Mouse (Mus musculus) activated CD4-positive, CD25-positive, alpha-beta regulatory T cell, adult 4 months (primary cell): ENCODE data around the gene Zfyve19. TPM values are rescaled to one million over a fixed set of nuclear protein-coding genes. Genes with fewer than 3 reads are reported as not detected.

ENCODE experiments used
- ATAC-seq: one replicate; pipeline ENCODE4 v1.8.0; 2017
- polyA plus RNA-seq, 2 experiments: library from polyadenylated mRNA; unstranded; fragments of 100-300 nt; shearing (Covaris generic); gene quantifications; one replicate each; pipeline ENCODE4 v1.2.1; 2017

Gene Zfyve19
- 10 to 100 TPM; 31.4 to 44.0 TPM for polyA plus RNA-seq

DNA sequence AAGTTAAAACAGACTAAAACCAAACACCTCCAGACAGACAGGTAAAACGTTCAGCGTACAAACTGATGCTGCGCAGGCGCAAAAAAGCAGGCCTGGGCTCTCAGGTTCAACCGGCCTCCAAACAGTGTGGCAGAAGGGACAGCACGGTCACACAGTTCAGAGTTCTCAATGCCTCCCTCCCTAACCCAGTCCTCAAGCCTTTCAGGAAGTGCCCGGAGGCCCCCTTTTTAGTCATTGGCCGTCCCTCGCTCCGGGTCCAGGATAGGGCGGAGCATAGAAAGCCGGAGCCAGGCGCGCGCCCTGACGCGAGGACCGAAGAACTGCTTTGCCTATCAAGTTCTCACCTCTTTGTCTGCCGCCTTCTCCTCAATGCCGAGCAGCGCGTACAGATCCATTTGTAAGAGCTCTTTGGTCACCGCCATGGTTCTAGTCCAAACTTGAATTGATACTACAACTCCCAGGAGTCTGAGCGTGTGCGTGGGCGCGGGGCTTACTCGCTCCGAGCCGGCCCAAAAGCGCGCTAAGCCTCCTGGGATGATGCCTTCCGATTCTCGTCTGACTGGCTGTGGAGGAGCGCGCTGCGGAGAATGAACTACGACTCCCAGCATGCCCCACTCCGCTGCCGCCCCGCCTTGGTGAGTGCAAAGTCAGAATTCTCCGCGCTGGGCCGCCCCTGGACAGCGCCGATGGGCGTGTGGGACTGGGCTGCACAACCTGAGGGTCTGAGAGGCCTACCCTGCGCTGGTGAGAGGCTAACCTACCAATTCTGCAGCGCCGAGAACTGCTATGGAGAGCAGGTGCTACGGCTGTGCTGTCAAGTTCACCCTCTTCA, at the start of gene Zfyve19, which contains the start of gene Dnajc17:
Gene Zfyve19, plus strand, starts transcription at position 274 of the 832 bp plus-strand sequence.
Gene Dnajc17, minus strand, starts transcription at position 452 of the 832 bp plus-strand sequence.
- ATAC-seq, result peak; percentile 97

DNA sequence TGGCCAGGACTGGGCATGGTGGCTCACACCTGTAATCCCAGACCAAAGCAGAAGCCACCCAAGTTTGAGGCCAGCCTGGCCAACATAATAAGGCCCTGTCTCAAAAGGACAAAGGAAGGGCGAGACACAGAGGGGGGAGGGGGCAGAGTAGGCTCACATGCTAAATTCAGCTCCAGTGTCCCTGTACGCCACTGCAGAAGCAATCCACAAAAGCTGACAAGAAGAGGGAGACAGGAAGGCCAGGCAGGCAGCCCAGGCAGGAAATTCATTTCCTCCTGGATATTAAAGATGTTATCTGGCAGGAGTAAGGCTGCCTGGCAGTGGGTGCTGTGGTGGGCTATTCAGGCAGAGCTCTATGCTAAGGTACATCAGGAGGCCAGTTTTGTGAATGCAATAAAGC, 47.2 kb upstream of the Zfyve19 start:
- no peak for ATAC-seq

- no peak for ATAC-seq
Measured at GRCm38 (mm10) chr2:119163135-119163534, 45.3 kb upstream of the Zfyve19 start.

GRCm38 (mm10) chr2:119163999-119164398, 44.4 kb upstream of the Zfyve19 start:
- ATAC-seq, result no peak

DNA sequence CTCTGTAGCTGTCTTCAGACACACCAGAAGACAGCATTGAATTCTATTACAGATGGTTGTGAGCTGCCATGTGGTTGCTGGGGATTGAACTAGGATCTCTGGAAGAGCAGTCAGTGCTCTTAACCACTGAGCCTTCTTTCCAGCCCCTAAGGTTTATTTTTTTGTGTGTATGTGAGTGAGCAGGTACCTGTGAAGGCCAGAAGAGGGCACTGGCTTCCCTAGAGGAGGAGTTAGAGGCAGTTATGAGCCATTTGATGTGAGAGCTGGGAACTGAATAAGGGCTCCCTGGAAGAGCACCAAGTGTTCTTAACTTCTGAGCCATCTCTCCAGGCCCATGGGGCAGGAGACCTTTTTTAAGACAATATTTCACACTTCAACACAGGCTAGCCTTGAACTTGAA, 43.0 kb upstream of the Zfyve19 start:
- ATAC-seq, result no peak

DNA sequence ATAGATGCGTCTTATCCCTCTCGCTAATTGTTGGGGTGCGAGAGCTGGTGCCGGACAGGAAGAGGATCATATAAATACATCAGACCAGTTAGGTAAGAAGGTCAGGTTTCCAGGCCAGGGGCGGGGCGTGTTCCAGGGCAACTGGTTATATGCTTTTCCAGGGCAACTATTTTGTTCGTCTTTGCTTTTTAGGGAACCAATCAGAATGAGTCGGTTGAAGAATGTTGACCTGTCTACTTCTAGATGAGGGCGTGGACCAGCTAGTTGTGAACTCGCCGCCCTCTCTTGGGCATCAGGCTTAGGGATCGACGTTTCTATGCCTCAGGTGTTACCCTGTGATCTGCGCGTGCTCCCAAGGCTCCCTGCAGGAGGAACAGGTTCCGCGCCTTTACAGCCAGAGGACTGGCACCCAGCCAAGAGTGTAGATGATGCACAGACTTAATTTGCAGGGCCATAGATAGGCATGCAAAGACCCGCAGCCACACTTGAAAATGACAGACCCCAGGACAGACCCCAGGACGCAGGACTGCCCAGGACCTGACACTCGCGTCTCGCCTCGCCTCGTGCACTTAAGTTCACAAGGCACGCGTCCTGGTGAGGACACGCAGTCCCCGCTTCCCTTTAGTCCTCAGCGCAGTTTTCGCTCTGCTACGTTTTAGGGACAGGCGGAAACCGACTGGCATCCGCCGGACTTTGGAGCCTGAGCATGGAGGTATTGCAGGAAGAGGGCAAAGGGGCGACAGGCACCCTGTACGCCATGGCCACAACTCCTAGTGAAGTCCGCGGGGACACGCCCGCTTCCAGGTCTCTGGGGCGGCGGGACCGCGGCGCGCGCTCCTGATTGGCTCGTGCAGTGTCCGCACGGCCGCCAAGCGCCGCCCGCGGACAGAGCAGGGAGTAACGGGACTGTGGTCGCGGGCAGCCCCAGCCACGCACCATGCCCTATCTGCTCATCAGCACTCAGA, 41.2 kb upstream of the Zfyve19 start, which contains the start of gene Gchfr:
Gene Gchfr, plus strand, starts transcription at position 873 of the 965 bp plus-strand sequence.
- ATAC-seq, result peak; percentile 52

DNA sequence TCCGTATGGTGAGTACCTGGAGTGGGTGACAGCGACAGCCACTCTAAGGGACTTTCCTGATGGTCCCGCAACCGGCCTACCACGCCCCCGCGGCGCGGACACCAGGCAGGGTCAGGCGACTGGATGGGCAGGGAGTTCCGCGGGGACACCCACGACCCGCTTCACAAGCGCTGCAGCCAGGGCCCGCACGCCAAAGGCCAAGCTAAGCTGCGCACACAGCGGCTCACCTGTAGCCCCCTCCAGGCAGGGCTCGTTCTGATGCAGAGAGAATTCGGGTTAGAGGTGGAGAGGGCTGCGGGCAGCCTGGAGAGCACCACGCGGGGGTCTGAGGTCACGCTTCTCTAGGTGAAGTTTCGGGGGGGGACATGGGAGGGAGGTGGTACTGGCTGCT, 40.6 kb upstream of the Zfyve19 start:
- ATAC-seq, result no peak

DNA sequence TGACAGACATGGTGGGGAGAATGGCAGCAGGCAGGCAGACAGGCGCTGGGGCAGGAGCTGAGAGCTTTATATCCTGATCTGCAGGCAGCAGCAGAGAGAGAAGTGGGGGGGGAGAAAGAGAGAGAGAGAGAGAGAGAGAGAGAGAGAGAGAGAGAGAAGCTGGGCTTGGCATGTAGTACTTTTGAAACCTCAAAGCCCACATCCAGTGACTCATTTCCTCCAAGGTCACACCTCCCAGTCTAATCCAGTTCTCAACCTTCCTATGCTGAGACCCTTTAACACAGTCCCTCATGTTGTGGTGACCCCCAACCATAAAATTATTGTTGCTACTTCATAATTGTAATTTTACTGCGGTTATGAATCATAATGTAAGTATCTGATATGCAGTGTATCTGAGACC, 38.1 kb upstream of the Zfyve19 start:
- ATAC-seq, result no peak

GRCm38 (mm10) chr2:119171574-119171973, 36.8 kb upstream of the Zfyve19 start:
- ATAC-seq, result no peak

DNA sequence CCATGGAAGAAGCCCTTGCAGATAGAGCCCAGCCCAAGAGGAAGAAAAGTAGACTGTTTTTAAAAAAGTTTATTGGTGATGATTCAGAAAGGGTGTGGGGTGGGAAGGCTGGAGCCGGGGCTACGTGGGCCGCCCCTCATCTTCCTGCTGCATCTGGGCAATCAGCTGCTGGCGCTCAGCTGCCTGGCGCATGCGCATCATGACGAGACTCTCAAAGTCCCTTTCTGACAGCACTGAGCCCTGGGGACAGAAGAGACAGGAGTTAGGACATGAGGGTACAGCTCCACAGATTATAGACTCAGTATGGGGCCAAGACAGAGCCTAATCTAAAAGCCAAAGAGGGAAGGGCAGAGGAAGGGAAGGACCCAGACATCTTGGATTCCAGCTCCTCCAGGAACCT, 36.0 kb upstream of the Zfyve19 start:
- no peak for ATAC-seq

GRCm38 (mm10) chr2:119172862-119173576, 35.4 kb upstream of the Zfyve19 start:
- no peak for ATAC-seq

GRCm38 (mm10) chr2:119173991-119174651, 34.3 kb upstream of the Zfyve19 start, which contains the start of gene Gm14137:
TSS of gene Gm14137 (plus strand) at chr2:119174509.
- no peak for ATAC-seq

DNA sequence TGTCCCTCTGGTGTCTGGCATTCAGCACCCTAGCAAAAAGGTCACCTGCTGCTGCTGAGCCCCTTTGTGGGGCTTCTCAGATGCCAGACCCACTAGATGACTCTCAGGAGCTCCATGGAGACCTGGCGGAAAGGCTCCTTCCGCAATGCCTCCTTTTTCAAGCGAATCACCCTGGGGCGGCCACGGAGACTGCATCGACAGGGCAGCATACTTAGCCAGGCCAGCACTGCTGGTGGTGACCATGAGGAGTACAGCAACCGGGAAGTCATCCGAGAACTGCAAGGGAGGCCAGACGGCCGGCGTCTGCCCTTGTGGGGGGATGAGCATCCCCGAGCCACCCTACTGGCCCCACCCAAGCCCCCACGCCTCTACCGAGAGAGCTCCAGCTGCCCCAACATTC, 33.6 kb upstream of the Zfyve19 start:
- no peak for ATAC-seq

- ATAC-seq, result no peak
Measured at GRCm38 (mm10) chr2:119175614-119176013, 32.8 kb upstream of the Zfyve19 start.

- ATAC-seq, result no peak
Measured at GRCm38 (mm10) chr2:119176761-119177160, 31.7 kb upstream of the Zfyve19 start.

DNA sequence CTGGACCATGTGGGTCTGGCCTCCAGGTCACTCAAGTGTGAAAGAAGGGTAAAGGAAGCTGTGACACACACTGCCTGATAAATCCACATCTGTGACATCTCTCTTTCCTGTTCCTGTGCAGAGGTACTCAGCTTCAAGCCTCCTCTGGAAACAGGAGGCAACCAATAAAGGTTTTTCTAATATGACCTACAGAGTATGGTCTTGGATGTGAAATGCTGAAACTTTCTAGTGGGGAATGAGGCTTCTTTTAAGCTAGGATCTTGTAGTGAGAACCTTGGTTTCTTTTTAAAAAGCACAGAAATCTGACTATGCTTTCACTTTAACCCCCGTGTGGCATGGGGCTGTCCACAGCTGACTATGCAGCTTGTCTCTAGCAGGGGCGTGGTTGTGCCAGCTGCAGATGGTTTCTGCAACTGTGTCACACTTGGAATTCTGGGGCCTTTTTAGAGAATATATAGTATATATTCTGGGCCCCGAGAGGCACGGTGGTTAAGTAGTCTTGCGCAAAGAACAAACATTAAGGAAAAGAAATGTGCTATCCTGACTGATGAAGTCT, 31.0 kb upstream of the Zfyve19 start:
- no peak for ATAC-seq

DNA sequence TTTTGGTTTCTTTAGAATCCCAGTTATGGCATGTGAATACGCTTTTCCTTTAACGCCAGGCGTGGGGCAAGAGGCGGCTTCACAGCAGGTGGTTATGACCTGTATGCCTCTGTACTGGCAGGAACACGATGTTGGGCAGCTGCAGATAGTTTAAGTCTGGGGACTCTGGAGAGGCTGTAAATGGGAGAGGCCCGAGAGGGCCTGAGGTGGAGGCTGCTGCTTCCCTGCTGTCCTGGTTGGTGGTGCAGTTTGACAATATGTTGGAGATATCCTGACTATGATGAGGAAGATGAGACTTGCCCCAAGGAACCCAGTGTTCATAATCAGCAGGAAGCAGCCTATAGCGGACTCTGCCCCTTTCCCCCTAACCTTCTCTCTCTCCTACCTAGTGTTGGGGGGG, 25.5 kb upstream of the Zfyve19 start:
- ATAC-seq, result no peak

GRCm38 (mm10) chr2:119189029-119189710, 19.2 kb upstream of the Zfyve19 start:
- ATAC-seq, result peak; percentile 91

GRCm38 (mm10) chr2:119190969-119191368, 17.4 kb upstream of the Zfyve19 start:
- ATAC-seq, result no peak

GRCm38 (mm10) chr2:119194140-119194539, 14.3 kb upstream of the Zfyve19 start:
- ATAC-seq, result no peak
